Mouse (Mus musculus) heart, postnatal 0 days (tissue): Measurements from ENCODE around the gene Cdr2l. TPM values are rescaled to one million over a fixed set of nuclear protein-coding genes. Genes with fewer than 3 reads are reported as not detected.

Experiments used
- ATAC-seq: fragments of 200-750 bp; cut with Nextera tagmentation; 2 replicates; pipeline ENCODE4 v1.8.0; 2017; ENCODE audit warnings: low read depth, moderate number of reproducible peaks, moderate library complexity; ENCODE audit not compliant: insufficient read depth
- DNase-seq: peaks from one replicate; pipeline ENCODE4 v3.0.0-alpha.2; 2016; ENCODE audit warnings: low spot score
- H3K27ac ChIP-seq: fragments of 300-500 bp; sonication (generic); 2 replicates; pipeline ENCODE4 v1.5.1; 2014; ENCODE audit warnings: low read depth, mild to moderate bottlenecking
- H3K27me3 ChIP-seq: fragments of 300-500 bp; sonication (generic); 2 replicates; pipeline ENCODE4 v1.6.1; 2014; ENCODE audit warnings: low read length, mixed read lengths; ENCODE audit not compliant: control insufficient read depth, insufficient read depth
- H3K36me3 ChIP-seq: fragments of 300-500 bp; sonication (generic); replicated peaks from 2 replicates; pipeline ENCODE4 v1.6.1; 2014; ENCODE audit warnings: low read length, mixed read lengths; ENCODE audit not compliant: control insufficient read depth, insufficient read depth
- H3K4me1 ChIP-seq: fragments of 300-500 bp; sonication (generic); 2 replicates; pipeline ENCODE4 v1.6.1; 2014; ENCODE audit warnings: antibody characterized with exemption; ENCODE audit not compliant: control insufficient read depth, insufficient read depth
- H3K4me2 ChIP-seq: fragments of 300-500 bp; sonication (generic); 2 replicates; pipeline ENCODE4 v1.6.1; 2014; ENCODE audit warnings: low read depth, mild to moderate bottlenecking, low read length, moderate library complexity
- H3K4me3 ChIP-seq: fragments of 300-500 bp; sonication (generic); 2 replicates; pipeline ENCODE4 v1.5.1; 2014; ENCODE audit warnings: low read depth, low read length
- H3K9ac ChIP-seq: fragments of 300-500 bp; sonication (generic); replicated peaks from 2 replicates; pipeline ENCODE4 v1.6.1; 2014; ENCODE audit warnings: low read depth, low read length, mixed read lengths
- H3K9me3 ChIP-seq: fragments of 300-500 bp; sonication (generic); replicated peaks from 2 replicates; pipeline ENCODE4 v1.6.1; 2016; ENCODE audit warnings: low read length; ENCODE audit not compliant: control insufficient read depth
- CTCF ChIP-seq: IDR thresholded peaks from 2 replicates; pipeline ENCODE4 v1.5.1; 2016; ENCODE audit warnings: antibody characterized with exemption, control low read depth, low read depth
- EP300 ChIP-seq: IDR thresholded peaks from 2 replicates; pipeline ENCODE4 v1.6.1; 2016; ENCODE audit warnings: antibody characterized with exemption, low read depth
- WGBS: fragments of 180-500 bp; shearing (Covaris S2); extraction: QIAGEN DNeasy Blood & Tissue Kit; methylation state at CpG from one replicate; pipeline ENCODE4 v1.1.7; 2014; 5-methylcytosine and 5-hydroxymethylcytosine counted together
- polyA plus RNA-seq: library from polyadenylated mRNA; unstranded; fragments of >200 nt; fragmentation: Nextera tagmentation; extraction: Ambion mirVana; gene quantifications from 2 replicates; pipeline ENCODE4 v1.2.1, GENCODE M21; 2015
- total RNA-seq: library from RNA; depleted of rRNA; stranded (reverse); fragments of >200 nt; gene quantifications from 2 replicates; pipeline ENCODE4 v1.2.3, GENCODE M21; 2014; ENCODE audit warnings: low replicate concordance

The Cdr2l gene
- total and polyA plus RNA-seq, 2 experiments from 2014 or later = 5.6 to 23.1 TPM

DNA sequence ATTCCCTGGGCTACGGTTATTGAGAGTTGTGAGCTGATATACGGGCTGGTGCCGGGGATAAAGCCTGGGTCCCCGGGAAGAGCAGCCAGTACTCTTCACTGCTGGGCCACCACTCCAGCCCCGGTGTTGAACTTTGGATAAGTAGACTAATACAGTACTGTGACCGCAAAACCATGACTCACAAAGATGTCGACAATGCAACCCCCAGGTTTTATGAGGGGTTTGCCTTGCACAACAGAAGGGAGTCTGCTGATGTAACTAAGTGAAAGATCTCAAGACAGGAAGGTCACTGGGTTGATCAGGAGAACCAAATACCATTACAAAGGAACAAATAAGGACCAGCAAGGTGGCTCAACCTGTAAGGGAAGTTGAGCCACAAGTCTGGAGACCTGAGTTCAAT lies 5.0 kb upstream of the Cdr2l start:
- no peaks in the 10 kb centered on the region for H3K27me3 ChIP-seq
- 65% methylated on average over 7 of the region's 7 CpGs for WGBS
- H3K9ac ChIP-seq = no peak overlapping the region
- no peaks in the 10 kb centered on the region; the same call in 1 of the 2 replicates for H3K9me3 ChIP-seq
- DNase-seq (no peak), ATAC-seq (no peak)
- H3K4me2 ChIP-seq = no peak overlapping the region
- TF ChIP-seq EP300 (no peak), CTCF (no peak)
- peaks cover 12% of the 10 kb centered on the region; the same call in 1 of the 2 replicates for H3K4me1 ChIP-seq
- H3K36me3 ChIP-seq = no peaks in the 10 kb centered on the region
- no peak overlapping the region for H3K4me3 ChIP-seq
- H3K27ac ChIP-seq = no peak overlapping the region

- H3K27me3 ChIP-seq = no peaks in the 10 kb centered on the region
- peaks cover 13% of the 10 kb centered on the region for H3K4me1 ChIP-seq
- no peak overlapping the region for H3K4me2 ChIP-seq
- H3K4me3 ChIP-seq = no peak overlapping the region
- 80% methylated on average over 4 of the region's 4 CpGs for WGBS
- ATAC-seq (no peak), DNase-seq (no peak)
- no peaks in the 10 kb centered on the region for H3K36me3 ChIP-seq
- H3K9me3 ChIP-seq = no peaks in the 10 kb centered on the region; the same call in 1 of the 2 replicates
- no peak overlapping the region for H3K27ac ChIP-seq
- no peak overlapping the region for H3K9ac ChIP-seq
- TF ChIP-seq CTCF = no peak
- no peak for TF ChIP-seq EP300
Observed at GRCm38 (mm10) chr11:115377254-115377653, 4.5 kb upstream of the Cdr2l start.

- ATAC-seq = no peak
- Histone ChIP-seq H3K36me3 (no peaks in the 10 kb centered on the region), H3K4me2 (no peak overlapping the region), H3K4me3 (no peak overlapping the region), H3K27me3 (no peaks in the 10 kb centered on the region), H3K9me3 (no peaks in the 10 kb centered on the region; the same call in 1 of the 2 replicates), H3K9ac (no peak overlapping the region), H3K27ac (no peak overlapping the region), H3K4me1 (peaks cover 18% of the 10 kb centered on the region)
- no peak for TF ChIP-seq CTCF
- TF ChIP-seq EP300 = no peak
- 88% methylated on average over 7 of the region's 7 CpGs for WGBS
- no peak for DNase-seq
Observed at GRCm38 (mm10) chr11:115377854-115378253, 3.9 kb upstream of the Cdr2l start.

DNA sequence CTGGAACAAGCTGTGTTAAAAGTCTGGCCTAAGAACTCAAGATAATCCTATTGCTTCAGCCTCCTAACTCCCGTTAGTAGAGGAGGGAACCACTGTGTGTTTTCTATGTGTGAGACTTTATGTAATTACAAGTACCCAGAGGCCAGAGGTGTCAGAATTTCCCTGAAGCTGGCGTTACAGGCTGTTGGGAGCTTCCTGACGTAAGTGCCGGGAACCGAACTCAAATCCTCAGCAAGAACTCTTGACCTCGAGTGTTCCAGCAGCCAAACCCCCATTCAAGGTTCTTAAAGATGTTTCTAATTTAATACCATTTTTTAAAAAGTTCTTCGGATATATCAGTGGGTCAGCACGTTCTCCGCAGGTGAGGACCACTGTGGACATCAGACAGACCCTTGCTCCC lies 440 bp upstream of the Cdr2l start:
- Histone ChIP-seq H3K27ac (peak overlapping the region; percentile 13), H3K27me3 (peaks cover 5% of the 10 kb centered on the region; the same call in 1 of the 2 replicates), H3K4me2 (peak overlapping the region; percentile 98), H3K9me3 (no peaks in the 10 kb centered on the region; the same call in 1 of the 2 replicates), H3K36me3 (no peaks in the 10 kb centered on the region), H3K4me1 (peaks cover 10% of the 10 kb centered on the region), H3K4me3 (peak overlapping the region; percentile 81), H3K9ac (no peak overlapping the region)
- no peak for TF ChIP-seq CTCF
- no peak for TF ChIP-seq EP300
- WGBS = 13% methylated on average over 9 of the region's 9 CpGs
- DNase-seq (no peak), ATAC-seq (no peak)

- TF ChIP-seq CTCF (no peak), EP300 (no peak)
- ATAC-seq (no peak), DNase-seq (no peak)
- peaks cover 10% of the 10 kb centered on the region for H3K4me1 ChIP-seq
- peak overlapping the region; percentile 83; the same call in 1 of the 2 replicates for H3K9ac ChIP-seq
- no peak overlapping the region for H3K27ac ChIP-seq
- peaks cover 5% of the 10 kb centered on the region; the same call in 1 of the 2 replicates for H3K27me3 ChIP-seq
- no peaks in the 10 kb centered on the region; the same call in 1 of the 2 replicates for H3K9me3 ChIP-seq
- peak overlapping the region; percentile 81 for H3K4me3 ChIP-seq
- peak overlapping the region; percentile 98 for H3K4me2 ChIP-seq
- H3K36me3 ChIP-seq = no peaks in the 10 kb centered on the region
- 35% methylated on average over 5 of the region's 5 CpGs for WGBS
Observed at GRCm38 (mm10) chr11:115382891-115383290, 1.2 kb downstream of the Cdr2l start.
